Mouse (Mus musculus) lung, adult 2 months (tissue): ENCODE measurements at regions not wholly inside any gene's neighbourhood (a gene's known extent, or its start where the extent isn't known, plus 50 kb on each side); places are given as distances from the start of the nearest gene placed in this dataset.

Source experiments
- CTCF ChIP-seq: fragments of 200-500 bp; IDR thresholded peaks from 2 replicates; pipeline ENCODE4 v1.5.1; 2011; ENCODE audit warnings: mild to moderate bottlenecking, low read length, control low read depth; ENCODE audit not compliant: insufficient read depth
- POLR2A ChIP-seq: fragments of 200-500 bp; IDR thresholded peaks from 2 replicates; pipeline ENCODE4 v1.6.1; 2011; ENCODE audit warnings: low read depth, mild to moderate bottlenecking, control low read depth, low read length, borderline replicate concordance; ENCODE audit errors: extremely low read depth

GRCm38 (mm10) chr19:30380515-30381206, 147.9 kb downstream of the Mbl2 start:
- no peak for TF ChIP-seq CTCF
- TF ChIP-seq POLR2A: no peak
